Mouse (Mus musculus) G1E-ER4 (cell line): ENCODE measurements around the gene Nagpa. TPM values are rescaled to one million over a fixed set of nuclear protein-coding genes. Genes with fewer than 3 reads are reported as not detected.

ENCODE experiments used
- GATA1 ChIP-seq: IDR thresholded peaks from one replicate; pipeline ENCODE4 v1.8.0; 2012; ENCODE audit warnings: low read length, inconsistent platforms
- polyA plus RNA-seq: library from polyadenylated mRNA; stranded (reverse); fragments of >175 nt; gene quantifications from 2 replicates; pipeline ENCODE4 v1.2.3, GENCODE M21; 2012

The Nagpa gene
- polyA plus RNA-seq, 1 experiment = 25.4 TPM

DNA sequence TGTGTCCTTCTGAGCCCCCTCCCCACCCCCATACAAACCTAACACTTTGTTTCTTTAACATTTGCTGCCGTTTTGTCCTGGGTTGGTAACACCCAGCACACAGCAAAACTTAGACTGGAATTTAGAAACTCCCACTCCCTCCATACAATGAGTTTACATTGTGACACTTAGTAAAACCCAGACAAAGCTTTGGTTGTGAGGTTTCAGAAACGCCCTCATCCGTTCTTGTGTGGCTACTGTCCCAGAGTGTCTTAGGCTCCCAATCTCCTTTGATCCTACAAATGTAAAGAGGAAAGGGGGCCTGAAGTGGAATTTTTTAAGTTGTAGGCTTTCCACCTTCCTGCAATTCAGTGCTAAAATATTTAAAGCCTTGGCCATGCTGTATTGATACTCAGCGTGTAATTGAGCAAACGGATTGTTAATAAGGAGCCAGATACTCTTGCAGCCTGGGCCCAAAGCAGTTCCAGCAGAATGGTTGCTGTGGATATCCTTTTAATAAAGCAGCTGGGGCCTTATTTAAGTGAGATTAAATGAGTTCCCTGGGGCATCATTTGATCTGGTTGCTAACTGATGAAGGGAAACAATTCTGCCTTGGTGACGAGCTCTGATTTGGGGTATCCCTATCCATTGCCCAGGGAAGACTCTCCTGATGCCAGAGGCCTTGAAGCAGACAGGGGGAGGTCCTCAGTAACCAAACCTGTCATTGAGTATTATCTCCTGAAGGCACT, 50.3 kb downstream of the Nagpa start:
- no peak for TF ChIP-seq GATA1

DNA sequence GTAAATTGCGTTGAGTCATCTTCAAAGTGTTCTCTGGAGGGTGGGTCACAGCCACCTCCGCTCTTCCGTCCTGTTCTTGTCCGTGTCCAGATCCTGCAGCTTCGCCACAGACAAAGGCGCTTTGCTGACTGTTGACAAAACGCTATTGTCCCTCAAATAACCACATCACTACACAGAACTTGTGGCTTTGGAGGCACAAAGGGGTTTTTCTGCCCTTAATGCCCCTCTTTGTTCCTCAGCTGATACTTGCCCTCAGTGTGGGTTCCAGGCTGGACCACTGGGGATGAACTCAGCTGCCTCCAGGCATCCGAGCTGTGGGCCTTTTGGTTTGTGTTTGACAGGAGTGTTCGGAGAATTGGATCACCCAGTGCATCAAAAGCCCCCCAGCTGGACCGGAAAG, 53.3 kb downstream of the Nagpa start:
- no peak for TF ChIP-seq GATA1

DNA sequence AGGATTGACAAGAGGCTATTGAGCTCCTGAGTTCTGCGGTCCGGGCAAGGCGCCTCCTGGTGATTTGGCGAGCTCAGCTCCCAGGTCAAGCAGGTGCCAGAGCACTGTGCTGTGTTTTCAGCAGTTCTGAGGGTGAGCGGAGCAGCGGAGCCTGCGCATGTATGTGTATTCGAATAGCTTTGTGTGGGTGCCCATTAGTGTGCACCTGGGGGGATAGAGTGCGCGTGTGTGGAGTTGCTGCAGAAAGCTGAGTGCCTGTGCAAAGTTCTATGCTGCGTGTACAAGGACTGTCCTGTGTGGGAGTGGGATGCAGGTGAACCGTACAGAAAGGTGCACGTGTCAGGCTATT, 56.8 kb downstream of the Nagpa start, which contains the start of gene Sec14l5:
TSS of gene Sec14l5 (plus strand) at position 73 of the 349 bp plus-strand sequence.
- no peak for TF ChIP-seq GATA1

DNA sequence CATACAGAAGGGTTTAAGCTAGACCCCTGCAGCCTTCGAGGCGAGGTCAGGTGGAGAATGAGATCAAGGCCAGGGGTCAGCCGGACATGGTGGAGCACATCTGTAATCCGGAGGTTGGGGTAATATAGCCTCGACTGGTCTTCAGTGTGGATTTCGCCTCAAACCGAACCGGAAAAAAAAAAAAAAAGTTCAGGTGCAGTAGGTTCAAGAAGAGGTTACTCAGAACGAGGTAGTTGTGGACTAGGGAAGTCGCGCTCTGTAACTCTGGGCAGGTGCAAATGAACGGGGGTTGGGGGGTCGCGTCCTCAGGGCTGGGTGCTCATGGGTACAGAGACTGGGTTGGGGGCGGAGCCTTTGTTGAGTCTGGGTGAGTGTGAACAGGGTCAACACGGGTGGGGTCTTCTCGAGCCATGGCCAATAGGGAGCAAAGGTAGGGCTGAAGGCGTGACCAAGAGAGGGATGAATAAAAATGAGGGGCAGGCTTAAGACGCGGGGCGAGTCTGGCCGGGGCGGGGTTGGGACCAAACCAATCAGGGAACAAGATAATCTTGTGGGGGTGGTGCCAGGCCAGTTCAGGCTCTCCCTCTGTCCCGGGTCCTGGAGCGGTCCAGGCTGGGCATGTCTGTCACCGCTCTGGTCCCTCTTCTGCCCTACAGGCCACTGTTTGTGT, 57.3 kb downstream of the Nagpa start:
- no peak for TF ChIP-seq GATA1

DNA sequence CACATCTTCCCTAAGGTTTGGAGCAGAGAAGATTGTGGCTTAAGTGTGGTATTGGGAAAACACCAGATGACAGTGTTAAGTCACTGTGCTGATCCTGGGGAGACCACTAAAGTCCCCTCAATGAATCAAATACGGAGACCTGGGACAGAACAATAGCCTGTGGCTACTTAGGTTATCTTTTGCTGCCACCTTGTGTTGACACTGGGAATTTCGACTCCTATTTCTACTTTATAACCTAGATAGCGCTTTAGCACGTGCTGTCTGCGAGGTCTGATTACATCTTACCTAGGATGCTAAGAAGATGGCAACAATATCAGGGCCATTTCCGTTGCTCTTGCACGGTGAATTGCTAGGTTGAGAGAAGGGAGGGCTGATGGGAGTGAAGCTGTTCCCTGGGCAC, 58.2 kb downstream of the Nagpa start:
- TF ChIP-seq GATA1 = no peak

Other genes with a start within 250 kb of the Nagpa start
- 21.3 and 23.5 TPM in 2 replicates for gene Anks3, start 239.8 kb downstream of the Nagpa start, polyA plus RNA-seq
- gene Sept12, start 206.2 kb downstream of the Nagpa start, polyA plus RNA-seq = 0.08 TPM in 1 of 2 replicates, not detected in the other
- not detected in 2 replicates for gene Smim22, start 196.7 kb downstream of the Nagpa start, polyA plus RNA-seq
- 17.5 and 28.8 TPM in 2 replicates for gene Rogdi, start 190.5 kb downstream of the Nagpa start, polyA plus RNA-seq
- gene Glyr1, start 154.1 kb downstream of the Nagpa start, polyA plus RNA-seq = 17.1 and 26.7 TPM in 2 replicates
- 15.6 and 16.6 TPM in 2 replicates for gene Ubn1, start 154.0 kb downstream of the Nagpa start, polyA plus RNA-seq
- gene Ppl, start 71.6 kb downstream of the Nagpa start, polyA plus RNA-seq = not detected in 2 replicates
- gene Sec14l5, start 56.9 kb downstream of the Nagpa start, polyA plus RNA-seq = not detected in 2 replicates
- gene AU021092, start 18.3 kb upstream of the Nagpa start, polyA plus RNA-seq = not detected in 2 replicates
- 4.3 and 9.2 TPM in 2 replicates for gene Alg1, start 29.6 kb upstream of the Nagpa start, polyA plus RNA-seq
- gene Eef2kmt, start 52.0 kb upstream of the Nagpa start, polyA plus RNA-seq = 3.8 and 4.6 TPM in 2 replicates